Mouse (Mus musculus): ENCODE data around the gene Csf2. TPM values are rescaled to one million over a fixed set of nuclear protein-coding genes. Genes with fewer than 3 reads are reported as not detected.

Csf2 gene
- polyA plus RNA-seq, 1 experiment from 2014 or later, result not detected

DNA sequence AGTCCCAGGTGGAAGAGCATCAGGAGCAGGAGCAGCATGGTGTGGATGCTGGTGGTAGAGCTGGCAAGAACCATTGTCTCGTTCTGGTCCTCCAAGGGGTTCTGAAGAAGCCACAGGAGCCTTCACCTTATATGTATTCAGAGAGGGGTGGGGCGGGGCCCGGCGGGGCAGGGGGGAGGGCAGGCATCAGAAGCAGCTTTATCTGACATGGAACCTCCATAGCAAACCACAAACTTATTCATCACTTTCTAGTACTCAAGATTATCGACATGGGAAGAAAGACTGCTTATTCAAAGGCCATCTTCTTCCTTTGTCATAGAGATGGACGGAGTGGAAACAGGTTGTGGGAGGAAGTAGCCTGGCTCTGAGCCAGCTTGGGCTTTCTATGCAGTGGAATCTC, 17.7 kb upstream of the Csf2 start, which contains the start of gene Il3:
Il3 (minus strand) TSS at position 101 of the 400 bp plus-strand sequence.
- no peak for ATAC-seq (ENCODE audit: extremely low read depth, insufficient number of reproducible peaks, low FRiP score, low TSS enrichment)
- no peak within 1 kb of the TSS for H3K4me3 ChIP-seq
- no peaks in the 10 kb centered on the region for H3K27me3 ChIP-seq (replicated peaks)
- H3K36me3 ChIP-seq, result no peaks in the 10 kb centered on the region
- no peak within 1 kb of the TSS for H3K27ac ChIP-seq (replicated peaks)
- WGBS, result 65% methylated on average over 6 of the region's 6 CpGs
- no peaks in the 10 kb centered on the region for H3K9me3 ChIP-seq
- no peaks in the 10 kb centered on the region for H3K4me1 ChIP-seq
- no peak within 1 kb of the TSS for H3K4me2 ChIP-seq
- H3K9ac ChIP-seq, result no peak within 1 kb of the TSS

- 58% methylated on average over 2 of the region's 2 CpGs for WGBS
- no peak overlapping the region for H3K27ac ChIP-seq (replicated peaks)
- no peak overlapping the region for H3K4me3 ChIP-seq
- no peak overlapping the region for H3K4me2 ChIP-seq
- H3K9ac ChIP-seq, result no peak overlapping the region
- H3K27me3 ChIP-seq (replicated peaks), result no peaks in the 10 kb centered on the region
- no peaks in the 10 kb centered on the region for H3K4me1 ChIP-seq
- 0 out of 2 replicates have a peak, but pooled peaks cover 3% of the 10 kb centered on the region for H3K9me3 ChIP-seq
- ATAC-seq (ENCODE audit: extremely low read depth, insufficient number of reproducible peaks, low FRiP score, low TSS enrichment), result no peak
- H3K36me3 ChIP-seq, result no peaks in the 10 kb centered on the region
Observed at GRCm38 (mm10) chr11:54264542-54264941, 15.1 kb upstream of the Csf2 start.

DNA sequence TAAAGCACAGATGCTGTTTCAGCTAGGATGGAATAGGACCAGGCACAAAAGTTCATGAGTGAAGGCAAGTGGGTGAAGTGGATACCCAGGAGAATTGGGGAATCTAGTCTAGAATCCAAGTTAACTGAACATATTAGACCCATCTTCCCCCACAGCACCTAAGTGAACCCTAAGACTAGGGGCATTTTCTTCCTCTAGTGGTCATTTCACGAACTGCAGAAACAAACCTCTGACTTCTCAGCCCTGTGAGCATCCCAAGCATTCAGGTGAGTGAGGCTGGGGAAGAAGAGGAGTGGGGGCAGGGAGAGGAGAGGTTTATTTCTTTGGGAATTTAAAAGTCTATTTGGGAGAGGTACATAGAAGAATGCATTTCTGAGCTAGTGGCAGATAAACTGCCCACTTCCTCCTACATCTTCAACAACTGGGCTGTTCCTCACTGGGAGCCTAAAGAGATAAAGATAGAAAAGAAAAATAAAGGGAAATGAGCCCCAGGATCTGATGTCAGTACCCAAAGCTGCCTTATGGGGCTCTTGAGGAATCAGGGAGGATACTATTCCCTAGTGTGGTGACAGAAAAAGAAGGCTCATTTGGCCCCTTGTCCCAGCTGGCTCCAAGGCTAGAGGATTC, 14.1 kb upstream of the Csf2 start:
- Histone ChIP-seq H3K27ac (replicated peaks) (no peak overlapping the region), H3K36me3 (no peaks in the 10 kb centered on the region), H3K9me3 (0 out of 2 replicates have a peak, but pooled peaks cover 3% of the 10 kb centered on the region), H3K27me3 (replicated peaks) (no peaks in the 10 kb centered on the region), H3K4me1 (no peaks in the 10 kb centered on the region), H3K4me3 (no peak overlapping the region), H3K4me2 (no peak overlapping the region), H3K9ac (no peak overlapping the region)
- 10% methylated on average over 1 of the region's 1 CpGs for WGBS
- ATAC-seq (ENCODE audit: extremely low read depth, insufficient number of reproducible peaks, low FRiP score, low TSS enrichment), result no peak

GRCm38 (mm10) chr11:54256624-54257376, 7.3 kb upstream of the Csf2 start:
- Histone ChIP-seq H3K4me3 (no peak overlapping the region), H3K36me3 (no peaks in the 10 kb centered on the region), H3K9ac (no peak overlapping the region), H3K4me1 (no peaks in the 10 kb centered on the region), H3K27ac (replicated peaks) (no peak overlapping the region), H3K9me3 (0 out of 2 replicates have a peak, but pooled peaks cover 3% of the 10 kb centered on the region), H3K27me3 (replicated peaks) (peaks cover 27% of the 10 kb centered on the region), H3K4me2 (no peak overlapping the region)
- no peak for ATAC-seq (ENCODE audit: extremely low read depth, insufficient number of reproducible peaks, low FRiP score, low TSS enrichment)
- 63% methylated on average over 3 of the region's 3 CpGs for WGBS

DNA sequence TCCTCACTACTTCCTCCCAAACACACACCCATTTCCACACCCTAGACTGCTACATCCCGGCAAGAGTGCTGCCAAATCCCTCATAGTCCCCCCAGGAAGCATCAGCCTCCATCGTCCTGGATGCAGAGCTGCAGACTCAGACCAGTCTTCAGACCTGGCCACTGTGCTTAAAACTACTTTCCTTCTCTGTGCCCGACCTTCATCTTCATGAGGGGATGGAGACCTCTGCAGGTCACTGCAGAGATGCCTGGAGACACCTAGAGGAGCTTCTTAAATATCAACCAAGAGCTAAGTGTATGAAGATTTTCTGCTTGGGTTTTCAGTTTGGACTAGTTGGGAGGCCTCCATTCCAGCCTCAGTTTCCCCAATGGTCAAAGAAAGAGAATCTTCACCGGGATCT, 4.6 kb upstream of the Csf2 start:
- no peaks in the 10 kb centered on the region for H3K36me3 ChIP-seq
- H3K9ac ChIP-seq, result no peak overlapping the region
- peaks cover 9% of the 10 kb centered on the region for H3K4me1 ChIP-seq
- H3K27me3 ChIP-seq (replicated peaks), result peaks cover 27% of the 10 kb centered on the region
- no peak for ATAC-seq (ENCODE audit: extremely low read depth, insufficient number of reproducible peaks, low FRiP score, low TSS enrichment)
- no peak overlapping the region for H3K4me3 ChIP-seq
- 35% methylated on average over 4 of the region's 4 CpGs for WGBS
- no peak overlapping the region for H3K27ac ChIP-seq (replicated peaks)
- no peaks in the 10 kb centered on the region for H3K9me3 ChIP-seq
- no peak overlapping the region for H3K4me2 ChIP-seq

DNA sequence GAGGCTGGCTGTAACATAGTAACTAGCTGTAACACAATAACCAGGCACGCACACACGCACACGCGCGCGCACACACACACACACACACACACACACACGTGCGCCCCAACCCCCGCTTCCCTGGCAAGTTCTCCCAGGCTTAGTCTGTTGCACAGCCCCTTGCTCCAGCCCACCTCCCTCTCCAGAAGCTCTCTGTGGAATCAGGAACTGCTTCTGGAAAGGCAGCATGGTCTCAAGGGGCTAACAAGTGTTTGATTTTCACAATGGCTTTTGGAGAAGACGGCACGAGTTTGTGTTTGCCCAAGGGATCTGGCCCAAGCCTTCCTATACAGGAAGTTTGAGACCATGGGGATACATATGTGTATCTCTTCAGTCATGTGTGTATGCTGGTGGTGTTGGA, 1.1 kb upstream of the Csf2 start:
- Histone ChIP-seq H3K27ac (replicated peaks) (no peak overlapping the region), H3K9ac (no peak overlapping the region), H3K9me3 (no peaks in the 10 kb centered on the region), H3K27me3 (replicated peaks) (peaks cover 17% of the 10 kb centered on the region), H3K4me1 (peaks cover 17% of the 10 kb centered on the region), H3K4me2 (no peak overlapping the region), H3K36me3 (no peaks in the 10 kb centered on the region), H3K4me3 (no peak overlapping the region)
- whole genome bisulfite sequencing, result 89% methylated on average over 11 of the region's 11 CpGs
- ATAC-seq (ENCODE audit: extremely low read depth, insufficient number of reproducible peaks, low FRiP score, low TSS enrichment), result no peak

- H3K4me2 ChIP-seq, result no peak overlapping the region
- no peak overlapping the region for H3K27ac ChIP-seq (replicated peaks)
Observed at GRCm38 (mm10) chr11:54249748-54250147, 281 bp upstream of the Csf2 start.

DNA sequence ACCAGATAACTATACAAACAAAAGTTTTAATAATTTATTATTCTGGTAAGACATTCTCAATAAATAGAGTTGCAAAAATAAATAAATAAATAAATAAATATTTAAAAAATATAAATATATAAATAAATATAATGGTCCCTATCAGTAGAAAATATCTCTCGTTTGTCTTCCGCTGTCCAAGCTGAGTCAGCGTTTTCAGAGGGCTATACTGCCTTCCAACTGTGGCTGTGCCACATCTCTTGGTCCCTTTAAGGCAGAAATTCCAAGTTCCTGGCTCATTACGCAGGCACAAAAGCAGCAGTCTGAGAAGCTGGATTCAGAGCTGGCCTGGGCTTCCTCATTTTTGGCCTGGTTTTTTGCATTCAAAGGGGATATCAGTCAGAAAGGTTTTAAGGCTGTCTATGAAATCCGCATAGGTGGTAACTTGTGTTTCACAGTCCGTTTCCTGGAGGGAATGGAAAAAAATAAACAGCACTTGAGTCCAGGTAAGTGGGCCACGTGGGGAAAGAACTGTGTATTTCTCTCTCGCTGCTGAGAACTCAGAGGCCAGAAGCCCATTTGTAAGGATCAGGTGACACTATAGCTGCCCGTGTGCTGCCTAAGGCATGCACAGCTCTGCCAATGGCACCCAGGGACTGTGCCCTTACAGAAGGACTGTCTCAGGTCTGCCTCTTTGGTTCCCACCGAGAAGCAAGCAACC, 2.1 kb downstream of the Csf2 start:
- Histone ChIP-seq H3K9me3 (no peaks in the 10 kb centered on the region), H3K4me3 (no peak overlapping the region), H3K27ac (replicated peaks) (no peak overlapping the region), H3K9ac (no peak overlapping the region), H3K27me3 (replicated peaks) (no peaks in the 10 kb centered on the region), H3K4me1 (peaks cover 22% of the 10 kb centered on the region), H3K4me2 (no peak overlapping the region), H3K36me3 (no peaks in the 10 kb centered on the region)
- ATAC-seq (ENCODE audit: extremely low read depth, insufficient number of reproducible peaks, low FRiP score, low TSS enrichment), result no peak
- 75% methylated on average over 10 of the region's 10 CpGs for WGBS

More at GRCm38 (mm10) chr11:54249748-54250147, 281 bp upstream of the Csf2 start:
- H3K9me3 ChIP-seq, result no peaks in the 10 kb centered on the region
- WGBS, result 67% methylated on average over 3 of the region's 3 CpGs
- 0 out of 2 replicates have a peak, but pooled peaks cover 9% of the 10 kb centered on the region for H3K27me3 ChIP-seq (replicated peaks)
- peaks cover 22% of the 10 kb centered on the region for H3K4me1 ChIP-seq
- no peak for ATAC-seq (ENCODE audit: extremely low read depth, insufficient number of reproducible peaks, low FRiP score, low TSS enrichment)
- no peaks in the 10 kb centered on the region for H3K36me3 ChIP-seq
- H3K9ac ChIP-seq, result no peak overlapping the region
- no peak overlapping the region for H3K4me3 ChIP-seq

GRCm38 (mm10) chr11:54244465-54244864, 5.0 kb downstream of the Csf2 start:
- ATAC-seq (ENCODE audit: extremely low read depth, insufficient number of reproducible peaks, low FRiP score, low TSS enrichment), result no peak

GRCm38 (mm10) chr11:54242494-54242893, 7.0 kb downstream of the Csf2 start:
- H3K9me3 ChIP-seq, result no peaks in the 10 kb centered on the region
- peaks cover 8% of the 10 kb centered on the region for H3K4me1 ChIP-seq
- no peaks in the 10 kb centered on the region for H3K36me3 ChIP-seq
- ATAC-seq (ENCODE audit: extremely low read depth, insufficient number of reproducible peaks, low FRiP score, low TSS enrichment), result no peak
- H3K4me3 ChIP-seq, result no peak overlapping the region
- H3K27me3 ChIP-seq (replicated peaks), result 0 out of 2 replicates have a peak, but pooled peaks cover 3% of the 10 kb centered on the region
- H3K9ac ChIP-seq, result no peak overlapping the region
- no peak overlapping the region for H3K27ac ChIP-seq (replicated peaks)
- H3K4me2 ChIP-seq, result no peak overlapping the region
- 70% methylated on average over 3 of the region's 3 CpGs for WGBS

More at GRCm38 (mm10) chr11:54244465-54244864, 5.0 kb downstream of the Csf2 start:
- no peak overlapping the region for H3K4me2 ChIP-seq
- peaks cover 17% of the 10 kb centered on the region for H3K4me1 ChIP-seq
- H3K9ac ChIP-seq, result no peak overlapping the region
- no peaks in the 10 kb centered on the region for H3K36me3 ChIP-seq
- no peaks in the 10 kb centered on the region for H3K9me3 ChIP-seq
- no peaks in the 10 kb centered on the region for H3K27me3 ChIP-seq (replicated peaks)
- no peak overlapping the region for H3K4me3 ChIP-seq
- 72% methylated on average over 6 of the region's 6 CpGs for WGBS
- H3K27ac ChIP-seq (replicated peaks), result no peak overlapping the region

DNA sequence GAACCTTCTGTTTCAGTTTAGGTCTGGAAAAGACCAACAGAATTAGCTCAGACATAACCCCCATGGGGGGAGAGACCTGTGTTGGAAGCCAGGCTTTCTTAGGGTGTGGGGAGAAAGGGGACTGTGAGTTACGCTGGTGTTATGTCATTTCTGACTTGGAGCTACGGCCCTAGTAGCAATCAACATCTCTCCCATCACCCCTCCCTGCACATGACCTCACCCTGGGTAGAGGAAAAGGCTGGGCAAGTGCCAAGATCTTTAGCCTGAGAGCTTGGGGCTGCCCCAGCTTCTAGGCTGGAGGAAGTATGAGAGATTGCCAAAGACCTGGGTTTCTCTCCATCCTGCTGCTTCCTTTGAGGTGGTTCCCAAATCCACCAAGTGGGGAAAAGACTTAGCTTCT, 12.5 kb downstream of the Csf2 start:
- whole genome bisulfite sequencing, result 22% methylated on average over 2 of the region's 2 CpGs
- no peak overlapping the region for H3K27ac ChIP-seq (replicated peaks)

More for the DNA sequence above, 12.5 kb downstream of the Csf2 start:
- Histone ChIP-seq H3K9ac (no peak overlapping the region), H3K9me3 (no peaks in the 10 kb centered on the region), H3K4me1 (peaks cover 11% of the 10 kb centered on the region), H3K36me3 (no peaks in the 10 kb centered on the region), H3K4me3 (no peak overlapping the region), H3K4me2 (no peak overlapping the region), H3K27me3 (replicated peaks) (0 out of 2 replicates have a peak, but pooled peaks cover 3% of the 10 kb centered on the region)
- ATAC-seq (ENCODE audit: extremely low read depth, insufficient number of reproducible peaks, low FRiP score, low TSS enrichment), result no peak

Data from heart, embryonic 13.5 days (tissue).